Mouse (Mus musculus) heart, embryonic 16.5 days (tissue): ENCODE measurements around the gene Tbl1xr1. TPM values are rescaled to one million over a fixed set of nuclear protein-coding genes. Genes with fewer than 3 reads are reported as not detected.

Experiments used
- ATAC-seq: fragments of 200-750 bp; cut with Nextera tagmentation; replicated peaks from 2 replicates; pipeline ENCODE4 v1.8.0; 2017; ENCODE audit warnings: moderate number of reproducible peaks; ENCODE audit not compliant: insufficient read depth, low FRiP score; ENCODE audit errors: extremely low read depth
- H3K27ac ChIP-seq: fragments of 300-500 bp; sonication (generic); 2 replicates; pipeline ENCODE4 v1.5.1; 2014; ENCODE audit warnings: mild to moderate bottlenecking, low read length, control low read depth, moderate library complexity
- H3K27me3 ChIP-seq: fragments of 300-500 bp; sonication (generic); 2 replicates; pipeline ENCODE4 v1.6.1; 2014; ENCODE audit warnings: low read length, mixed read lengths; ENCODE audit not compliant: control insufficient read depth, insufficient read depth
- H3K36me3 ChIP-seq: fragments of 300-500 bp; sonication (generic); 2 replicates; pipeline ENCODE4 v1.6.1; 2014; ENCODE audit not compliant: control insufficient read depth, insufficient read depth
- H3K4me1 ChIP-seq: fragments of 300-500 bp; sonication (generic); 2 replicates; pipeline ENCODE4 v1.6.1; 2014; ENCODE audit warnings: low read length, mixed read lengths; ENCODE audit not compliant: control insufficient read depth, insufficient read depth
- H3K4me2 ChIP-seq: fragments of 300-500 bp; sonication (generic); 2 replicates; pipeline ENCODE4 v1.6.1; 2014; ENCODE audit warnings: low read depth, mild to moderate bottlenecking, control low read depth, low read length
- H3K4me3 ChIP-seq: fragments of 300-500 bp; sonication (generic); 2 replicates; pipeline ENCODE4 v1.5.1; 2014; ENCODE audit warnings: mild to moderate bottlenecking, control low read depth, low read length
- H3K9ac ChIP-seq: fragments of 300-500 bp; sonication (generic); 2 replicates; pipeline ENCODE4 v1.6.1; 2014; ENCODE audit warnings: low read length, control low read depth
- H3K9me3 ChIP-seq: fragments of 300-500 bp; sonication (generic); replicated peaks from 2 replicates; pipeline ENCODE4 v1.6.1; 2016; ENCODE audit warnings: low read length; ENCODE audit not compliant: control insufficient read depth
- WGBS: fragments of 180-500 bp; shearing (Covaris S2); extraction: QIAGEN DNeasy Blood & Tissue Kit; methylation state at CpG from one replicate; pipeline ENCODE4 v1.1.7; 2014; 5-methylcytosine and 5-hydroxymethylcytosine counted together
- polyA plus RNA-seq: library from polyadenylated mRNA; unstranded; fragments of >200 nt; fragmentation: Nextera tagmentation; extraction: Ambion mirVana; gene quantifications from 2 replicates; pipeline ENCODE4 v1.2.1, GENCODE M21; 2015

The Tbl1xr1 gene
- polyA plus RNA-seq, 1 experiment from 2014 or later = 12.9 TPM

DNA sequence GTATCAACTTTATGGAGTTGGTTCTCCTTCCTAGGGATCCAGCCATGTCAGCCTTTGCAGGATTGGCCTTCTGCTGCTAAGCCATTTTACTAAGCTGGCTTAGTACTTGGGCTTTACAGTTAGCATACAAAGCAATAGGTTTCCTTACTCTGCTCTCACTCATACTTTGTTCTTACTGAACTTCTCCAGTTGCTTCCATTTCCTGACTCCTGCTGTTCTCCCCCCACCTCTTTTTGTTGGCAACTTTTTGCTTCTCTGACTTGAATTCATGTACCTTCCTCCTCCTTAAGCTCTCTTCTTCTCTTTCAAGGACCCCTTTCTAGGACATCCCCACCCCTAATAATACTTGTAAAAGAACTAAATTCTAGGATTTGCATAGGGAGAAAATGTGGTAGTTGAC, 31.6 kb downstream of the Tbl1xr1 start:
- ATAC-seq = no peak
- no peaks in the 10 kb centered on the region for H3K9me3 ChIP-seq
- H3K4me3 ChIP-seq = no peak overlapping the region
- H3K27me3 ChIP-seq = no peaks in the 10 kb centered on the region
- H3K36me3 ChIP-seq = no peaks in the 10 kb centered on the region
- H3K4me2 ChIP-seq = no peak overlapping the region
- H3K9ac ChIP-seq = no peak overlapping the region
- peaks cover 13% of the 10 kb centered on the region for H3K4me1 ChIP-seq
- no peak overlapping the region for H3K27ac ChIP-seq

- WGBS = 83% methylated on average over 1 of the region's 1 CpGs
- Histone ChIP-seq H3K9me3 (no peaks in the 10 kb centered on the region), H3K4me3 (no peak overlapping the region), H3K27me3 (no peaks in the 10 kb centered on the region), H3K4me2 (no peak overlapping the region), H3K4me1 (peaks cover 4% of the 10 kb centered on the region; the same call in 1 of the 2 replicates), H3K27ac (no peak overlapping the region), H3K36me3 (no peaks in the 10 kb centered on the region), H3K9ac (no peak overlapping the region)
- ATAC-seq = no peak
These were observed 33.2 kb downstream of the Tbl1xr1 start for GRCm38 (mm10) chr3:22109651-22110050.

DNA sequence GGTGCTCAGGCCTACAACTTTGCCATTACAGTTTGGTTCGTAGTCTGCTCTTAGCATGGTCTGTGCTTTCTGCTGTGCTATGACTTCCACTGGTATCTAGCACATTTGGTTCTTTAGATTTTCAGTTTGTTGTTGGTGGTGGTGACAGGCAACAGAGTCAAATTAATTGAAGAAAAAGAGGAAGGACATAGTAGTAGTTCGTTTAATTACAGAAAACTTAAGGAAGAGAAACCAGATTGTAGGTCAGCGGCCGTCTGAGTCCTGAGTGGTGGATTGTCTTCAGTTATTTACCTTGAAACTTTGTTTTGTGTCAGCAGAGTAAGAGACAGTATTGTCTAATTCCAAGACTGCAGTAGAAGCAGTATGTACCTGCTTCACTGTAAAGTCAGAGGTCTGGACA, 37.3 kb downstream of the Tbl1xr1 start:
- peaks cover 9% of the 10 kb centered on the region for H3K4me1 ChIP-seq
- 87% methylated on average over 4 of the region's 4 CpGs for WGBS
- no peak for ATAC-seq

DNA sequence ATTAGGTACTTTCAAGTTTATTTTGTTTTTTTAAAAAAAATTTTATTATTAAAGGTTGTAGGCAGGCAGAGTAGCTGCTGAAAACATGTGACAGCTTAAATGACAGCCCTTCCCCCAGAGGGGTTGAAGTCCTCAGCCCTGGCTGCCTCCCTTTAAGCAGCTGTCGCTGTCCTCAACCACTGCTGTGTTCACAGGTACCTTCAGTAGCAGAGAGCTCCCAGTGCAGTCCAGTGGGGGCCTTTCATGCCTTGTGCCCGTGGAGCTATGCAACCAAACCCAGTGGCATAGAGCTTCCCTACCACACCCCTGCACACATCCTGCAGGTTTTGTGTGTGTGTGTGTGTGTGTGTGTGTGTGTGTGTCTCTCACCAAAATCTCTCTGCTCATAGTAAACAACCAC, 38.8 kb downstream of the Tbl1xr1 start:
- peak; percentile 69 for ATAC-seq
- no peaks in the 10 kb centered on the region for H3K27me3 ChIP-seq
- 19% methylated on average over 2 of the region's 2 CpGs for WGBS

More for the DNA sequence above, 37.3 kb downstream of the Tbl1xr1 start:
- H3K36me3 ChIP-seq = no peaks in the 10 kb centered on the region
- no peak overlapping the region for H3K27ac ChIP-seq
- no peak overlapping the region for H3K9ac ChIP-seq
- no peaks in the 10 kb centered on the region; the same call in 1 of the 2 replicates for H3K9me3 ChIP-seq
- H3K4me3 ChIP-seq = no peak overlapping the region
- H3K27me3 ChIP-seq = no peaks in the 10 kb centered on the region
- H3K4me2 ChIP-seq = no peak overlapping the region

DNA sequence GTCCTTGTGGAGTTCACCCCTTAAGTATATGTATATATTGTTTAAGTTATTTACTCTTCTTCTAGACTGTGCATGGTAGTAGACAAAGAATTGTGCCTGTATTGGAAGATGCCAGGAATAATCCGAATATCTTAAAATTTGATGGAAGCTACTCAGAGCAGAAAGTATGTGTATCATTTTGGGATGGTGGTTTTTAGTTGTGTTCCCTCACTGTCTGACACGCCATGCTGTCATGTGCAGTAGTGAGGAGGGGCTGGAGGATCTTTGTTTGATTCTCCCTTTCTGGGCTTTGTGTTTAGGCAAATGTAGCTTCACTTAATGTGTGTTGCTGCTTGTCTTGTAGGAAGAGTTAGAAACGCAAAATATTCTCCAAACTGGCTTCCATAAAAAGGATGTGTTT, 39.2 kb downstream of the Tbl1xr1 start:
- ATAC-seq = no peak
- Histone ChIP-seq H3K4me2 (no peak overlapping the region), H3K9ac (no peak overlapping the region)

More for the DNA sequence above, 38.8 kb downstream of the Tbl1xr1 start:
- Histone ChIP-seq H3K27ac (no peak overlapping the region), H3K9ac (no peak overlapping the region), H3K4me2 (no peak overlapping the region), H3K36me3 (no peaks in the 10 kb centered on the region), H3K4me1 (peaks cover 9% of the 10 kb centered on the region), H3K4me3 (no peak overlapping the region), H3K9me3 (no peaks in the 10 kb centered on the region; the same call in 1 of the 2 replicates)

GRCm38 (mm10) chr3:22116188-22116587, 39.7 kb downstream of the Tbl1xr1 start:
- 73% methylated on average over 1 of the region's 1 CpGs for WGBS

More for the DNA sequence above, 39.2 kb downstream of the Tbl1xr1 start:
- Histone ChIP-seq H3K36me3 (no peaks in the 10 kb centered on the region), H3K27me3 (no peaks in the 10 kb centered on the region), H3K9me3 (no peaks in the 10 kb centered on the region; the same call in 1 of the 2 replicates), H3K4me3 (no peak overlapping the region), H3K27ac (no peak overlapping the region), H3K4me1 (peaks cover 9% of the 10 kb centered on the region)
- WGBS = 79% methylated on average over 3 of the region's 3 CpGs

DNA sequence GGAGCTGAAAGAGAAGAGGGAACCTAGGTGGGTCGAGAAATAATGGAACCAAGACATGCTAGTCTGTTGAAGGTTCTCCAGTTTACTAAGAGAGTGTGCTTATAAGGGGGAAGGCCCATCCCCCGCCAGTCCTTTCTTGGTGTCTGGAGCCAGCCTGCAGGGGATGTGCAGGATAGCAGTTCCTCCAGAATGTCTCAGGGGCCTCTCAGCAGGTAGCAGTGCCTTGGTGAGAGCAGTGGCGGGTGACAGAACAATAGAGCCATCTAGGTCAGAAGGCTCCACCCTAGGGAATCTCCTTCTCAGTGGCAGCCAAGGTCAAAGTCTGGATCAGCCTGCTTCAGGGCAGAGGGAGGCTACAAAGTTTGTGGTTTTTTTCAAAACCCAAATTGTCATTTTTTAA, 45.3 kb downstream of the Tbl1xr1 start:
- no peaks in the 10 kb centered on the region; the same call in 1 of the 2 replicates for H3K9me3 ChIP-seq
- no peak overlapping the region for H3K4me3 ChIP-seq
- H3K27me3 ChIP-seq = no peaks in the 10 kb centered on the region
- no peak overlapping the region for H3K9ac ChIP-seq
- H3K4me2 ChIP-seq = no peak overlapping the region
- no peak for ATAC-seq
- peaks cover 20% of the 10 kb centered on the region for H3K4me1 ChIP-seq
- no peak overlapping the region for H3K27ac ChIP-seq
- H3K36me3 ChIP-seq = no peaks in the 10 kb centered on the region
- WGBS = 53% methylated on average over 3 of the region's 3 CpGs

More at GRCm38 (mm10) chr3:22116188-22116587, 39.7 kb downstream of the Tbl1xr1 start:
- Histone ChIP-seq H3K9me3 (no peaks in the 10 kb centered on the region; the same call in 1 of the 2 replicates), H3K4me1 (peaks cover 9% of the 10 kb centered on the region), H3K9ac (no peak overlapping the region), H3K36me3 (no peaks in the 10 kb centered on the region), H3K27me3 (no peaks in the 10 kb centered on the region), H3K4me3 (no peak overlapping the region), H3K4me2 (no peak overlapping the region), H3K27ac (no peak overlapping the region)
- no peak for ATAC-seq

DNA sequence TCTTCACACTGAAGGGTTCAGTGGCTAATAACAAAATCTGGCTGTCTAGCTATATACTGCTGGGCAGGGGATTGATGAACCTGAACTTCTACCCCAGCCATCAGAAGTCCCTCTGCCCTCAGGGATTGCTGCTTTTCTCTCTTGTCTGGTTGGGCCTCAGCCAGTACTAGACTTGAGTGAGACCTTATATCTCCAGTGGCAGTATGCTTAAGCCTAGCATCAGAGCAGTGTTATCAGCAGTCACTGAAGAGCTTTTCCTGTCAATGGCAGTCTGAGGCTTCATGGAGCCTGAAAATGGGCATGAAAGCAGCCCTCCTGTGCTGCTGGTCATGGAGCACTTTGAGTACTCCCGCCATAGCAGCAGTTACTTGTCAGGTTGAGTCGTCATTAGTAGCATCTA, 46.7 kb downstream of the Tbl1xr1 start:
- peak; percentile 51; the same call in 1 of the 2 replicates for ATAC-seq
- Histone ChIP-seq H3K4me2 (no peak overlapping the region), H3K4me1 (peaks cover 20% of the 10 kb centered on the region), H3K27ac (no peak overlapping the region), H3K4me3 (no peak overlapping the region), H3K9ac (no peak overlapping the region), H3K36me3 (no peaks in the 10 kb centered on the region), H3K9me3 (no peaks in the 10 kb centered on the region; the same call in 1 of the 2 replicates), H3K27me3 (no peaks in the 10 kb centered on the region)
- 36% methylated on average over 2 of the region's 2 CpGs for WGBS

- no peak for ATAC-seq
- 83% methylated on average over 5 of the region's 5 CpGs for WGBS
- H3K9me3 ChIP-seq = no peaks in the 10 kb centered on the region; the same call in 1 of the 2 replicates
These were observed 49.9 kb downstream of the Tbl1xr1 start for GRCm38 (mm10) chr3:22126251-22126826.

More at GRCm38 (mm10) chr3:22126251-22126826, 49.9 kb downstream of the Tbl1xr1 start:
- H3K36me3 ChIP-seq = no peaks in the 10 kb centered on the region
- H3K4me1 ChIP-seq = peaks cover 26% of the 10 kb centered on the region
- H3K27me3 ChIP-seq = no peaks in the 10 kb centered on the region
- no peak overlapping the region for H3K27ac ChIP-seq
- no peak overlapping the region for H3K4me2 ChIP-seq
- H3K9ac ChIP-seq = no peak overlapping the region
- no peak overlapping the region for H3K4me3 ChIP-seq
